Mouse (Mus musculus) midbrain, postnatal 0 days (tissue): ENCODE results near the gene Golgb1. TPM values are rescaled to one million over a fixed set of nuclear protein-coding genes. Genes with fewer than 3 reads are reported as not detected.

Experiments used
- ATAC-seq: fragments of 200-750 bp; cut with Nextera tagmentation; 2 replicates; pipeline ENCODE4 v1.8.0; 2017; ENCODE audit warnings: moderate number of reproducible peaks, mild to moderate bottlenecking, moderate TSS enrichment, moderate library complexity; ENCODE audit not compliant: low FRiP score
- DNase-seq: peaks from one replicate; pipeline ENCODE4 v3.0.0-alpha.2; 2015; ENCODE audit warnings: low spot score
- H3K27ac ChIP-seq: fragments of 300-500 bp; sonication (generic); 2 replicates; pipeline ENCODE4 v1.5.1; 2014; ENCODE audit warnings: low read depth, mild to moderate bottlenecking, low read length, mixed read lengths
- H3K27me3 ChIP-seq: fragments of 300-500 bp; sonication (generic); 2 replicates; pipeline ENCODE4 v1.6.1; 2014; ENCODE audit warnings: low read length, control low read depth, mixed read lengths; ENCODE audit not compliant: insufficient read depth
- H3K36me3 ChIP-seq: fragments of 300-500 bp; sonication (generic); 2 replicates; pipeline ENCODE4 v1.6.1; 2014; ENCODE audit warnings: low read length, control low read depth, mixed read lengths; ENCODE audit not compliant: insufficient read depth
- H3K4me1 ChIP-seq: fragments of 300-500 bp; sonication (generic); 2 replicates; pipeline ENCODE4 v1.6.1; 2014; ENCODE audit warnings: mild to moderate bottlenecking, control low read depth, antibody characterized with exemption, low read length, mixed read lengths; ENCODE audit not compliant: insufficient read depth
- H3K4me2 ChIP-seq: fragments of 300-500 bp; sonication (generic); 2 replicates; pipeline ENCODE4 v1.6.1; 2014; ENCODE audit warnings: low read depth, mild to moderate bottlenecking, low read length, mixed read lengths; ENCODE audit not compliant: poor library complexity, severe bottlenecking
- H3K4me3 ChIP-seq: fragments of 300-500 bp; sonication (generic); 2 replicates; pipeline ENCODE4 v1.5.1; 2014; ENCODE audit warnings: low read depth, mild to moderate bottlenecking, low read length, moderate library complexity
- H3K9ac ChIP-seq: fragments of 300-500 bp; sonication (generic); replicated peaks from 2 replicates; pipeline ENCODE4 v1.6.1; 2014; ENCODE audit warnings: mild to moderate bottlenecking, low read length, moderate library complexity, mixed read lengths; ENCODE audit not compliant: poor library complexity, severe bottlenecking
- H3K9me3 ChIP-seq: fragments of 300-500 bp; sonication (generic); 2 replicates; pipeline ENCODE4 v1.6.1; 2016; ENCODE audit warnings: low read length, control low read depth
- CTCF ChIP-seq: IDR thresholded peaks from 2 replicates; pipeline ENCODE4 v1.5.1; 2016; ENCODE audit warnings: antibody characterized with exemption, mild to moderate bottlenecking
- WGBS: fragments of 180-500 bp; shearing (Covaris S2); extraction: QIAGEN DNeasy Blood & Tissue Kit; methylation state at CpG from one replicate; pipeline ENCODE4 v1.1.7; 2014; 5-methylcytosine and 5-hydroxymethylcytosine counted together
- polyA plus RNA-seq: library from polyadenylated mRNA; unstranded; fragments of >200 nt; fragmentation: Nextera tagmentation; extraction: Ambion mirVana; gene quantifications from 2 replicates; pipeline ENCODE4 v1.2.1, GENCODE M21; 2015
- total RNA-seq: library from RNA; depleted of rRNA; stranded (reverse); fragments of >200 nt; gene quantifications from 2 replicates; pipeline ENCODE4 v1.2.3, GENCODE M21; 2014; rRNA removed

Golgb1 gene
- total and polyA plus RNA-seq, 2 experiments from 2014 or later: 41.3 to 101 TPM

DNA sequence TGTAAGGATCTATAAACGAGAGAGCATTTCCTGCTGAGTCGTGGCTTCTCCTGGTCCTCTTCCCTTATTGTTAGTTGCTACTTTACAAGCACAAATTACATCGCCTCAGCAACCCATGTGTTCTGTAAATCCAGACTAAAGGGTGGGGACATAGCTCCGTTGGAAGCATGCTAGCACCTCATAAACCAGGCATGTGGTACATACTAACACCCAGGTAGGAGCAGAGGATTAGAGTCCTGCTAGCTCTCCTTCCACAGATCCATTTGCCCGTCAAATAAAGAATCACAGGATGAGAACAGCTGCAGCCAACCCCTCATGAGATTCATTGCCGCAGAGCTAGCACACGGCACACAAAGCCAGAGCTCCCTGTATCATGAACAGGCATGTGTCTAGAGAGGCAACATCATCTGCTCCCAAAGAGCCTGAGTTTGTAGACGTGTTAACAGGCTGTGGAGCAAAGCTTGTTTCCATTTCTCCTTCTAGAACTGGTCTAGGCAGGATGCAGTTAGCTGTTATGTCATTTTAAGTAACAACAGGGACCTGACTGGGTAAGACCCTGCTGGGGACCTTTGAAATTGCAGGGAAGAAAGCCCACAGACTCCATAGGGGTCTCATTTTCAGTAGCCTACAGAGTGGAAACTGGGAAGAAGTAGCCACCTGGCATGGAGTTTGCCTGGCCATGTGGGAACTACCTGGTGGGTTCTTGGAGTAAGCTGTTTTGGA lies 74.8 kb downstream of the Golgb1 start:
- no peaks in the 10 kb centered on the region for H3K36me3 ChIP-seq
- no peak overlapping the region for H3K27ac ChIP-seq
- no peaks in the 10 kb centered on the region for H3K9me3 ChIP-seq
- WGBS: 59% methylated on average over 8 of the region's 8 CpGs
- no peaks in the 10 kb centered on the region for H3K4me1 ChIP-seq
- H3K4me2 ChIP-seq: no peak overlapping the region
- no peak overlapping the region for H3K4me3 ChIP-seq
- peak; percentile 31; the same call in 1 of the 2 replicates for ATAC-seq
- no peak for TF ChIP-seq CTCF
- no peak overlapping the region for H3K9ac ChIP-seq
- no peaks in the 10 kb centered on the region for H3K27me3 ChIP-seq
- peak; percentile 7 for DNase-seq

DNA sequence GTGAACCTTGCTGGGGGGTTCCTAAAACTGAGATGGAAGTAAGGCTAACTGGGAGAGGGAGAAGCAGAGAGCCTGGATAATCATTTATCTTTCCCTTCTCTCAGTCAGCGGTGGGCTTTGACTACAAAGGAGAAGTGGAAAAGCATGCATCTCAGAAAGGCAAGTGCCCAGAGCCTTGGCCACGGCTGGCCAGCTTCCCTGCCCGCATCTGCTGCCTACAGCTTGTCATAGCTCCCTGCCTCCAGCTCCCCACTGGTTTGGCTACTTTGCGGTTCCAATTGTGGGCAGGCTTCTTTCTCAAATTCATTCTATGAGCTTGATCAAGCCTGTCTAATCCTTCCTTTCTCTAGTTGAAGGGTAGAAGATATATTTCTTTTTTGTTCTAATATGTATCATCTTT lies 76.1 kb downstream of the Golgb1 start:
- Histone ChIP-seq H3K9ac (no peak overlapping the region), H3K4me3 (no peak overlapping the region), H3K36me3 (no peaks in the 10 kb centered on the region), H3K27me3 (no peaks in the 10 kb centered on the region), H3K9me3 (no peaks in the 10 kb centered on the region), H3K4me2 (no peak overlapping the region), H3K27ac (no peak overlapping the region), H3K4me1 (no peaks in the 10 kb centered on the region)
- 12% methylated on average over 4 of the region's 4 CpGs for WGBS
- ATAC-seq (no peak), DNase-seq (peak; percentile 66)
- TF ChIP-seq CTCF: no peak

DNA sequence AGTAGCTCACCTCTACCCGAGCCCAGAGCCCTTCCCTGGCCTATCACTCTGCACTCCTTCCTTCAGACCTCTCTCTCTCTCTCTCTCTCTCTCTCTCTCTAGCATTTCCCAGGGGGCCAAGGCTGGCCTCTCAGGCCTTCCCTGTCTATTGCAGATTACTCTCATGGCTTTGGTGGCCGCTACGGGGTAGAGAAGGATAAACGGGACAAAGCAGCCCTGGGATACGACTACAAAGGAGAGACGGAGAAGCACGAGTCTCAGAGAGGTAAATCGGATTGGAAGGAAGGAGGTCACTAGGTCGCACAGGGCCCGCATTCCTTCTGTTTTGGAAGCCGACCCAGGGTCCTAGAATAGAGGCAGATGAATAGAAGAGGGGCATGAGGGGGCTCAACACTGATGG lies 80.2 kb downstream of the Golgb1 start:
- no peaks in the 10 kb centered on the region for H3K4me1 ChIP-seq
- no peak overlapping the region for H3K4me2 ChIP-seq
- no peaks in the 10 kb centered on the region for H3K27me3 ChIP-seq
- no peak overlapping the region for H3K9ac ChIP-seq
- H3K27ac ChIP-seq: no peak overlapping the region
- H3K36me3 ChIP-seq: no peaks in the 10 kb centered on the region
- H3K9me3 ChIP-seq: no peaks in the 10 kb centered on the region
- no peak for DNase-seq
- no peak for ATAC-seq
- TF ChIP-seq CTCF: no peak
- 20% methylated on average over 11 of the region's 11 CpGs for WGBS
- no peak overlapping the region for H3K4me3 ChIP-seq

DNA sequence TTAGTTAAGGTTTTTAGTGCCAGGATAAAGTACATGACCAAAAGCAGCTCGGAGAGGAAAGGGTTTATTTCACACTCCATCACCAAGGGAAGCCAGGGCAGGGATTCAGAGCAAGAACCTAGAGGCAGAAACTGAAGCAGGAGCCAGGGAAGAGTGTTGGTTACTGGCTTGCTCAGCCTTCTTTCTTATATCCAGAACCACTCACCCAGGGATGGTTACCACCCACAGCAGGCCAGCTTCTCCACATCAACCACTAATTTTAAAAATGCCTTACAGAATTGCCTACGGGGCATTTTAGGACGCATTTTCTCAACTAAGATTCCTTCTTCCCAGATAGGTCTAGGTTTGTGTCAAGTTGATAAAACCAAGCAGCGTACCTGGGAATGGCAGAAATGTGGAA lies 88.5 kb downstream of the Golgb1 start:
- Histone ChIP-seq H3K9me3 (no peaks in the 10 kb centered on the region), H3K27ac (no peak overlapping the region), H3K36me3 (no peaks in the 10 kb centered on the region), H3K4me1 (no peaks in the 10 kb centered on the region), H3K4me3 (no peak overlapping the region), H3K27me3 (no peaks in the 10 kb centered on the region), H3K4me2 (no peak overlapping the region), H3K9ac (no peak overlapping the region)
- ATAC-seq (no peak), DNase-seq (no peak)
- 85% methylated on average over 4 of the region's 4 CpGs for WGBS
- no peak for TF ChIP-seq CTCF

- Histone ChIP-seq H3K9ac (no peak overlapping the region), H3K9me3 (no peaks in the 10 kb centered on the region), H3K4me2 (no peak overlapping the region), H3K36me3 (no peaks in the 10 kb centered on the region), H3K4me1 (no peaks in the 10 kb centered on the region), H3K27ac (no peak overlapping the region), H3K27me3 (no peaks in the 10 kb centered on the region), H3K4me3 (no peak overlapping the region)
- 92% methylated on average over 2 of the region's 2 CpGs for WGBS
- ATAC-seq: no peak
- TF ChIP-seq CTCF: no peak
- no peak for DNase-seq
Observed at GRCm38 (mm10) chr16:36979127-36979526, 104.2 kb downstream of the Golgb1 start.

Other genes with a start within 250 kb of the Golgb1 start
- gene Cd86, start 209.1 kb upstream of the Golgb1 start, total RNA-seq: 1.7 and 3.0 TPM in 2 replicates
- 1.9 and 2.3 TPM in 2 replicates for gene Cd86, start 209.1 kb upstream of the Golgb1 start, polyA plus RNA-seq
- 0.52 and 0.93 TPM in 2 replicates for gene Ildr1, start 181.2 kb upstream of the Golgb1 start, total RNA-seq
- gene Ildr1, start 181.2 kb upstream of the Golgb1 start, polyA plus RNA-seq: 1.1 and 1.2 TPM in 2 replicates
- 21.1 and 24.8 TPM in 2 replicates for gene Slc15a2, start 90.2 kb upstream of the Golgb1 start, total RNA-seq
- 19.7 and 23.8 TPM in 2 replicates for gene Slc15a2, start 90.2 kb upstream of the Golgb1 start, polyA plus RNA-seq
- gene Iqcb1, start 46.8 kb upstream of the Golgb1 start, total RNA-seq: 16.7 and 20.5 TPM in 2 replicates
- gene Iqcb1, start 46.8 kb upstream of the Golgb1 start, polyA plus RNA-seq: 63.8 and 70.0 TPM in 2 replicates
- 0.14 and 1.0 TPM in 2 replicates for gene Eaf2, start 137 bp upstream of the Golgb1 start, total RNA-seq
- 1.1 and 1.3 TPM in 2 replicates for gene Eaf2, start 137 bp upstream of the Golgb1 start, polyA plus RNA-seq
- 2.2 and 2.4 TPM in 2 replicates for gene Hcls1, start 59.8 kb downstream of the Golgb1 start, total RNA-seq
- gene Hcls1, start 59.8 kb downstream of the Golgb1 start, polyA plus RNA-seq: 2.3 and 2.4 TPM in 2 replicates
- 0.19 and 0.44 TPM in 2 replicates for gene Fbxo40, start 115.3 kb downstream of the Golgb1 start, total RNA-seq
- 0.02 TPM in 1 of 2 replicates, not detected in the other for gene Fbxo40, start 115.3 kb downstream of the Golgb1 start, polyA plus RNA-seq
- gene Polq, start 136.6 kb downstream of the Golgb1 start, total RNA-seq: 1.0 and 3.1 TPM in 2 replicates
- 0.99 and 1.5 TPM in 2 replicates for gene Polq, start 136.6 kb downstream of the Golgb1 start, polyA plus RNA-seq